Mouse (Mus musculus) fibroblast of lung, adult 2 months (primary cell): Measurements from ENCODE around the gene Dnah8.
A peak's percentile ranks its signal among the peaks of the same experiment; 100 is the strongest.

Source experiments
- DNase-seq: peaks from one replicate; pipeline ENCODE4 v3.0.0-alpha.2; 2011; ENCODE audit warnings: low read depth

The Dnah8 gene

DNA sequence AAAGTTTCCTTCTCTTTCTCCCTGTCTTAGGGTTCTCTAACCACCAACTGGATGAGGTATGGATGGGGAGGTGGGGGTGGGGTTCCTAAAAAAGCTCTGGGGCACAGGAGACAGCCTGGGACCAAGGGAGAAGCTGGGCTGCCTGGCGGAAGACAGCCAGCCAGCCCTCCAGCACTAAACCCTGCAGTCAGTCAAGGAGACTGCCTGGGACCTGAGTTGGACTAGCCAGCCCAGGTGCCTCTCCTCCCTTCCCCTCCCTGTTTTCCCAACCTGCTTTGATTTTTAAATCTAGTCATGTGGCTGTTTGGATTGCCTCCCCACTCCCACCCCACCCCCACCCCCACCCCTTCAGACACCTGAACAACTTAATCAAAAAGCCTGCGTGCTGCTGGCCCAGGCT lies 256.8 kb downstream of the Dnah8 start:
- no peak for DNase-seq

DNA sequence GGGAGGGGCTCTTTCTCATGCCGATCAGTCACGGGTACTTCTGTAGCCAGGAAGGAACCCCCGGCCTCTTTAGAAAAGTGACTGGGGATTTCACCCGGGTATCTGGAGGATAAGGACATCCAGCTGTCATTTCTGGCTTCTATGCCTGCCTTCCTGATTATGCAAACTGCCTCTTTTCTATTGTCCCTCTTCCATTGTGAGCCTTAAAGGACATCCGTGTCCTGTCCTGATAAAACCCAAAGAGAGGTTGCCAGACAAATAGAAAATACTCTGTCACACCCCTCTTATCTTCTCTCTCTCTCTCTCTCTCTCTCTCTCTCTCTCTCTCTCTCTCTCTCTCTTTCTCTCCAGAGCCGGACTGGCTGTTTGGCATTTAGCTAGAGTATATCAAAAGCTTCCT lies 258.1 kb downstream of the Dnah8 start:
- DNase-seq, result no peak

DNA sequence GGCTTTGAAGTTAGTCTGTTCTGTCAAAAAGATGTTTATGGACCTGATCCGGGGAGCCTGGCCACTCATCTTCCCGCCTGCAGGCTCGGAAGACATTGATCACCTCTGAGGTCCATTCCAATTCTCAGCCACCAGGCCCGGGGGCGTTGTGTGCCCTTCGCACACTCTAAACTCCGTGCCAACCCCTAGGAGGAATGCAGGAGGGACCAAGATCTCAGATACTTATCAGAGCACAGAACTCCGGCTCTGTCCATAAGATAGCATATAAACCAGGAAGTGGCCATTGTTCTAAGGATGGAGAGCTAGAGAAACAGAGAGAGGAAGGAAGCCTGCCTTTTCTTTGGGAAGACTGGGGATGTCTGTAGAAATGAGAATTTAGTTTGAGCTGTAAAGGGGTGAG lies 259.4 kb downstream of the Dnah8 start:
- DNase-seq, result no peak

DNA sequence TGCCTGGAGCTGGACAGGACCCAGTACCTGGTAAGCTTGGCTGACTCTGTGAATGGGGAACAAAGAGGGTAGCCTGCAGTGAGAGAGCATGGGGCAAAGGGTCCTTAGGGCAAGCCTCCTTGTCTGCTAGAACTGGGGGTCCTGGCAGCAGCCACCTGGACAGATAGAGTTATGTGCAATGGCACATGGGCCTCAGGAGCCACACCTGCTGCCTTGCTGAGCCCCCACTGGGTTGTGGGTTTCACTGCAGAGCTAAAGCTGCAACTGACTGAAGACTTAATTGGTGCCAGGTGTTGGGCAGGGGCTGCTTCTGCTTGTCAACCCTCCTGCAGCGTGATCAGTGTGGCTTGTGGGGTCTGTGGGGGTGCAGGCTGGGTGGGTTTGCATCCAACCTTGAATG lies 267.9 kb downstream of the Dnah8 start:
- no peak for DNase-seq

DNA sequence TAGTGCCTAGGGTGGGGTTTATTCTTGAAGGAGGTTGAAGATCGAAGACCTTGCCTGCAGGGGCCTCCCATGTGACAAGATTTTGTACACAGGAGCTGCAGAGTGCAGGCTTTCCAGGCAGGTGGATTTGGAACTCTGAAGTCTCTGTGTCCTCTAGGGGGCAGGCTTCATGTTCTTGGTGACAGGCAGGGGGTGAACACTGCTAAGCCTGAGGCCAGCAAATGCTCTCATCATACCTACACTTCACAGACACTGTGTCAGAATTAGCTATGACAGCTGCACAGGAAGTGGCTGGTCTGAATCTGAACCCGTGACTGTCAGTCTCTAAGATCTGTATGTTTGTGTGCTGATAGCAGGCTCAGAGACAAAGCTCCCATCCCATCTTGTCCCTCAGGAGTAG lies 268.6 kb downstream of the Dnah8 start:
- DNase-seq, result no peak

DNA sequence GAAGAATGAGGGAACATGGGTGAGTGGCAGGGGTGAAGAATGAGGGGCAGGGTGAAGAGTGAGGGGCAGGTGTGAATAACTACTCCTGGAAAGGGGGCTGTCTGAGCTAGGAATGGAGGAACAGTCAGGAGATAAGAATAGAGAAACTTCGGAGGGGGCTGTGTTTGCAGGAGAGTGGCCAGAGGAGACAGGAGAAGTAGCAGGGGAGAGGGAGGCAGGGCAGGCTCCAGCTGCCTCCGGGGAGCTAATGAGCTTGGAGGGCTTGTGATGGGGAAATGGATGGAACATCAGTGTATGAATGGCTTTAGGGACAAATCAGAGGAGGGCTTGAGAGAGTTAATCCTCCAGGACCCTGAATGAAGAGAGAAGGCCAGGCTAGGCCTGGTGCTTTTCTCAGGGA lies 272.9 kb downstream of the Dnah8 start:
- DNase-seq, result no peak

DNA sequence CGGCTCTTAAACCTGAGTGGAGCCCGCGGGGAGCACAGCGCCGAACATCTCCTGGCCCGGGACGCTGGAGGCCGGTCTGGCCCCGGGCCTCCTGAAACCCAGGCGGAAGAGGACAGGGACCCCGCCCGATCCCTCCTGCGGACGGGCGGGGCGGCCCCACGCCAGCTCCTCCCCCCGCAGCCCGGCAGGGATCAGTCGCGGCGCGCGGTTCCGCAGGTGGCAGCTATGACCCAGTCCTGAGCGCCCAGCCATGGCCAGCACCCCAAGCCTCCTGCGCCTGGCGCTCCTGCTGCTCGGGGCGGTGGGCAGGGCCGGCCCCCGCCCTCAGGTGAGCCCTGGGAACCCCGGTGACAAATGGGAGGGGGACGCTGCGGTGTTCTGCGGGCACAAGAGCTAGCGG lies 277.5 kb downstream of the Dnah8 start, which contains the start of gene Glp1r:
TSS of gene Glp1r (plus strand) at position 191 of the 400 bp plus-strand sequence.
- no peak for DNase-seq

- DNase-seq, result no peak
These were observed 279.9 kb downstream of the Dnah8 start for GRCm38 (mm10) chr17:30904096-30904495.

DNA sequence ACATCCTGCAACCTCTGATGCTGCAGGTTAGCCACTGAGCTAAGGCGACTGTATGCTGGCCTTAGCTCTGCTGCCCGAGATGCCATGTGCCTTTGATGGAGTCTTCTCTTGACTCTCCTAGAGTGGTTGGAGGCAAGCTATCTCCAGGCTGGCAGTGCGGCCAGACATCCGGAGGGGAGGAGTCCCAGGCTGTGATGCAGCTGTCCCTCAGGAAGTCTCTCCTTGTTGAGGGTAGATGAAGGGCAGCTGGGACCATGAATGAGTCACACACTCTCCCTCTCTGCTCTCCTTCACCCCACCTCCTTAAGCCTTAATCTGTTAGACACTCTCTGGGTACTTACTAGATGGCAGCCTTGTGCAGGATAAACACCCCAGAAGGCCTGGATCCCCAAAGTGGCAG lies 283.4 kb downstream of the Dnah8 start:
- DNase-seq, result no peak

GRCm38 (mm10) chr17:30910866-30911731 lies 286.9 kb downstream of the Dnah8 start:
- DNase-seq, result peak; percentile 27

- no peak for DNase-seq
These were observed 287.6 kb downstream of the Dnah8 start for GRCm38 (mm10) chr17:30911732-30912088.

DNA sequence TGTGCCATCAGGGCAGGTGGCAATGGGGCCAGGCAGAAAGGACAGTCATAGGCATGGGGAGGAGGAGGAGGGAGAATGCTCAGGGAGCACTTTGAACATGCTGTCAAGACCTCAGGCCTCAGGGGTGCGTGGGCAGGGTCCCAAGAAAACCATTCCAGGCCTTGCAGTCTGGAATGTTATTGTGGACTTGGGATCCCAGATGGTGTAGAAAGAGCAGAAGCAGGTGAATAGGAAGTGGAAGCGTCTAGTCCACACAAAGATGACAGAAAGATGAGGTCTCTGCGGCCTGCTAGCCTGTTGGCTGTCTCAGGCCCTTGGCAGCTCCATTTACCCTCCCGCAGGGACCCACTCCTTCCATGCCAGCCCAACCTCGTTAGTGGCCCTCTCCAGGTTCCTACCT lies 288.4 kb downstream of the Dnah8 start:
- DNase-seq, result no peak

DNA sequence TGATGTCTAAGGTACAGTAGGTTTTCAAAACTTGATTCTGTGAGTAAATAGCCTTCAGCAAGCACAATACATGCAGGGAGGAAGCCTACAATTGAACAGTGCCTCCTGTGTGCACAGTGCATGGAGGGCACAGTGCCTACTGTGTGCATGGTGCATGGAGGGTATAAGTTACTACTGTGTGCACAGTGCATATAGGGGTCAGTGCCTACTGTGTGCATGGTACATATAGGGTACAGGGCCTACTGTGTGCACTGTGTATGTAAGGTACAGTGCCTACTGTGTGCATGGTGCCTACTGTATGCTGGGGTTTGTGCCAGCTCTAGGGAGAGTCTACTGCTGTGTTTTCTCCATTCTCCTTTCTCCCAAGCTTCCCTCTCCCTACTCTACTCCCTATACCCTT lies 290.1 kb downstream of the Dnah8 start:
- DNase-seq, result no peak

DNA sequence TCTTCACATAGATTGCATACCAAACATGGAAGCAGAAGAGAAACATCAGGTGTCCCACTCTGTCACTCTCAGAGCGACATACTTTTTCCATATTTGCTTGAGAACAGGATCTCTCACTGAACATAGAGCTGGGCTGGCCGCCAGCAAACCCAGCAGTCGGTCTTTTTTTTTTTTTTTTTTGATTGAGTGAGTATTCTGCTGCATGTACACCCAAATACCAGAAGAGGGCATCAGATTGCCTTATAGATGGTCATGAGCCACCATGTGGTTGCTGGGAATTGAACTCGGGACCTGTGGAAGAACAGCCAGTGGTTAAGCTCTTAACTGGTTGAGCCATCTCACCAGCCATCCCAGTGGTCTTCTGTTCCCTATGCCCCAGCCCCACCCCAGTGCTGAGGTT lies 299.4 kb downstream of the Dnah8 start:
- no peak for DNase-seq
